Mouse (Mus musculus) spleen, adult 2 months (tissue): ENCODE data around the gene Teddm2.

Experiments used
- CTCF ChIP-seq: fragments of 200-500 bp; IDR thresholded peaks from 2 replicates; pipeline ENCODE4 v1.5.1; 2011; ENCODE audit warnings: mild to moderate bottlenecking, inconsistent platforms; ENCODE audit not compliant: insufficient read depth, insufficient read length, insufficient replicate concordance; ENCODE audit errors: extremely low read depth
- POLR2A ChIP-seq: fragments of 200-500 bp; IDR thresholded peaks from 2 replicates; pipeline ENCODE4 v1.6.1; 2011; ENCODE audit warnings: low read depth, low read length, inconsistent platforms

- no peak for TF ChIP-seq CTCF
- TF ChIP-seq POLR2A: no peak
These were observed 9.4 kb upstream of the Teddm2 start for GRCm38 (mm10) chr1:153909213-153909962.
